Mouse (Mus musculus) embryonic fibroblast, embryonic 13.5 days (primary cell): ENCODE measurements around the gene Drosha.

Experiments used
- CTCF ChIP-seq: IDR thresholded peaks from 2 replicates; pipeline ENCODE4 v1.5.1; 2011; ENCODE audit warnings: mild to moderate bottlenecking, control low read depth, low read length, moderate library complexity, borderline replicate concordance; ENCODE audit not compliant: insufficient read depth
- POLR2A ChIP-seq: IDR thresholded peaks from 2 replicates; pipeline ENCODE4 v1.6.1; 2011; ENCODE audit warnings: low read depth, mild to moderate bottlenecking, control low read depth, low read length, moderate library complexity

DNA sequence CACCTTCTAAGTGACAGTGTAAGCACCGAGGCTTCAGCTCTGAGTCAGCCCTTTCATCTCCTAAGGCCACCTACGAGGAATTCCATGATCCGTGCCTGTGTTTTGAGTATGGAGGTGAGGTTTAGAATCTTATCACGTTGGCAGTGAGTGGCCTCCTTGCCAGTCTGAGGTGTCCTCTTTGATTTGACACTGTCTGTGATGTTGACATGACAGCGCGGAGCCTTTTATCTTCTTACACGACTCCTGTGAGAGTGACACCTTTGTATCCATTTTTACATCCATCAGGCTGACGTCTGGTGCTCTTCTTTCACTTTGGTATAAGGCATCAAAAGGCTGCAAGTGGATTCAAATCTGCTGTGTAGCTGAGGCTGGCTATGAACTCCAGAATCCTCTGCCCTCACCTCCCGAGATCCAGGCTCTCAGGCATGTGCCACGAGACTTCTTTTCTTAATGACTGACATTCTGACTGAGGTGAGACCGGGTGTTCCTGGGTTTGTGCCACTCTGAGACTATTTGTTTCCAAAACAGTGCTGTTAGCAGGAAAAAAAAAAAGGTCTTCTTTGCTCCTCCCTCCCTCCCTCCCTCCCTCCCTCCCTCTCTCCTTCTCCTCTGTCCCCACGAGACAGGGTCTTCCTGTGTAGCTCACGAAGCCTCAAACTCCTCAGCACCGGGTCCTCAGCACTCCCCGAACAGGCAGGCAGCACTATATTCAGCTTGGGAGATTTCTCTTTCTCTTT, 24.0 kb upstream of the Drosha start:
- no peak for TF ChIP-seq CTCF
- no peak for TF ChIP-seq POLR2A
